Mouse (Mus musculus): ENCODE data around the gene Ggact. TPM values are rescaled to one million over a fixed set of nuclear protein-coding genes. Genes with fewer than 3 reads are reported as not detected.
A peak's percentile ranks its signal among the peaks of the same experiment; 100 is the strongest.

Gene Ggact
- polyA plus RNA-seq, 1 experiment from 2014 or later = 4.3 TPM

DNA sequence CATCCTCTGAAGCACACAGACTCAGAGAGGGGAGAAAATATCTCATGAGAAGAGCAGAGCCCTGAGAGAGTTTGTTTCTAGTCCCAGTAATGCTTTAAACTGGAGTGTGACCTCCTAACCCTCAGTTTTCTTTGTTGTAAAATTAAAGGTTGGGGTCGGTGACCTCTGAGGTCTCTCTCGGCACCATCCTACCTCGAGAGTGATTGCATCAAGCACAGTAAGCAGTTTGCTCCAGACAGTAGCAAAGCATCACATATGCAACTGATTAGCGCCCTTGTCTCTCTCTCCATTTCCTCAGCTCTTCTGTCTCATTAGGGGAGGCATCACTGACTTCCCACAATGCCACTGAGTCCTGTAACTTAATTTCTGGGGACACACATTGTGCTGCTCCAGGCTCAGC, 77.3 kb downstream of the Ggact start:
- Histone ChIP-seq H3K4me1 (replicated peaks) (peaks cover 14% of the 10 kb centered on the region), H3K27ac (peak overlapping the region; percentile 41; the same call in 1 of the 2 replicates), H3K9me3 (peaks cover 2% of the 10 kb centered on the region; the same call in 1 of the 2 replicates), H3K4me3 (no peak overlapping the region), H3K27me3 (ENCODE audit: insufficient read depth, poor library complexity, severe bottlenecking) (no peaks in the 10 kb centered on the region), H3K36me3 (no peaks in the 10 kb centered on the region)
- WGBS = 21% methylated on average over 4 of the region's 4 CpGs
- DNase-seq (ENCODE audit: low spot score) = peak; percentile 34

DNA sequence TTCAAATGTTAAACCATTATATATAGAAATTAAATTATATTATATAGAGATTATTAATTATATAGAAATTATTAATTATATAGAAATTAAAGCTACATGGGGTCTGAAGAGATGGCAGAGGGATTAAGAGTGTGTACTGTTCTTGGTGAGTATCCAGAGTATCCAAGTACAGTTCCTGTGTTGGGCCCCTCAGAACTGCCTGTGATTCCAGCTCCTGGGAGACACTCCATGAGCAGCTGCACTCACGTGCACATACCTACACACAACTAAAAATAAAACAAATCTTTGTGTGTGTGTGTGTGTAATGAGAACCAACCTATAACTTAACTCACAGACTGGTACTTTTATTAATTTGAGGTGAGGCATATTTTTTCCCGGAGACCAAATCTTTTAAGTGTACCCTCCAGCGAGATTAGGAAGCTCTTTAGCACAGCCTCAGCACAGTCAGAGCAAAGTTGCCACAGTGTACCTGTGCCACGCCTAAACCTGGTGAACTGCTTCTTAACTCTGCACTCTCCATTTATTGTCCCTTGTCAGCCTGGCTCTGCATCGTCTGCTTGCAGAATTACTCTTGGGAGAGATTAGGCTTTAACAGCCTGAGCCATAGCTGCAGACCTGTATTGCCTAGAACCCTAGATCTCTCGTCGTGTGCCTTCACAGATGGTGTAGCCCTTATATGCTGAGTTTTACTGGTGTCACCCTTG, 77.9 kb downstream of the Ggact start:
- 59% methylated on average over 7 of the region's 7 CpGs for WGBS
- no peaks in the 10 kb centered on the region for H3K36me3 ChIP-seq
- H3K4me3 ChIP-seq = no peak overlapping the region
- H3K27ac ChIP-seq = peak overlapping the region; percentile 41; the same call in 1 of the 2 replicates
- peaks cover 4% of the 10 kb centered on the region; the same call in 1 of the 2 replicates for H3K9me3 ChIP-seq
- peaks cover 14% of the 10 kb centered on the region for H3K4me1 ChIP-seq (replicated peaks)
- H3K27me3 ChIP-seq (ENCODE audit: insufficient read depth, poor library complexity, severe bottlenecking) = no peaks in the 10 kb centered on the region
- DNase-seq (ENCODE audit: low spot score) = no peak

DNA sequence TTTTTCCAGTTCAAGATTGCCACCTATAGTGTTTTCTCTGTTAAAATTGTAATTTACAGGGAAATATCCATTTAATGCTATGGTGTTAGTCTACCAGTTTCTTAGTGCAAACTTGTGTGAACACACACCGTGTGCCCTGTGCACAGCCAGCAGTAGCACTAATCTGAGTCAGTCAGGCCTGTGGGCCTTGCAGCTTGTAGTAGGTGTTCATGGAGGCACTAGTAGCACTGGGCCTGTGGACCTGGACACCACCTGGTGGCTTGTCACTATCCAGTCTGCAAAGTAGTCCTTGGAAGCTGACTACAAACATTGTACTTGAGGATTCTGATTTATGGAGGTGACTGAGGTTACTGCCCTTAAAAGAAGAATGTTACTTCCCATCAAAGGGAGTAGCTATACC, 78.8 kb downstream of the Ggact start:
- no peaks in the 10 kb centered on the region for H3K27me3 ChIP-seq (ENCODE audit: insufficient read depth, poor library complexity, severe bottlenecking)
- peaks cover 14% of the 10 kb centered on the region for H3K4me1 ChIP-seq (replicated peaks)
- H3K27ac ChIP-seq = no peak overlapping the region
- DNase-seq (ENCODE audit: low spot score) = no peak
- H3K9me3 ChIP-seq = peaks cover 4% of the 10 kb centered on the region; the same call in 1 of the 2 replicates
- WGBS = 90% methylated on average over 1 of the region's 1 CpGs
- no peaks in the 10 kb centered on the region for H3K36me3 ChIP-seq
- H3K4me3 ChIP-seq = no peak overlapping the region

- Histone ChIP-seq H3K4me1 (replicated peaks) (peaks cover 14% of the 10 kb centered on the region), H3K36me3 (no peaks in the 10 kb centered on the region), H3K27ac (no peak overlapping the region), H3K4me3 (no peak overlapping the region), H3K27me3 (ENCODE audit: insufficient read depth, poor library complexity, severe bottlenecking) (no peaks in the 10 kb centered on the region), H3K9me3 (peaks cover 4% of the 10 kb centered on the region; the same call in 1 of the 2 replicates)
- WGBS = 91% methylated on average over 3 of the region's 3 CpGs
- DNase-seq (ENCODE audit: low spot score) = no peak
Measured at GRCm38 (mm10) chr14:122833666-122834065, 79.9 kb downstream of the Ggact start.

DNA sequence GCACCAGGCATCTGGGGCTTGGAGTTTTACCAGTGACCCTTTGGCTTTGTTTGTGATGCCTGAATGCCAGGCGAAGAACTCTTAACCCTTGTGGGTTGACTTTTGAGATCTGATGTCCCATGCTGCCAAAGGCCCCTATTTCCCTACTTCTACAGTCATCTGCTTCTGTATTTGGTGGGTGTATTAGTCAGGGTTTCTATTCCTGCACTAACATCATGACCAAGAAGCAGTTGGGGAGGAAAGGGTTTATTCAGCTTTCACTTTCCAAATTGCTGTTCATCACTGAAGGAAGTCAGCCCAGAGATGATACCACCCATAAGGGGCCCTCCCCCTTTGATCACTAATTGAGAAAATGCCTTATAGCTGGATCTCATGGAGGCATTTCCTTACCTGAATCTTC, 83.1 kb downstream of the Ggact start:
- peaks cover 4% of the 10 kb centered on the region; the same call in 1 of the 2 replicates for H3K9me3 ChIP-seq
- no peak overlapping the region for H3K27ac ChIP-seq
- WGBS = 93% methylated on average over 1 of the region's 1 CpGs
- no peak for DNase-seq (ENCODE audit: low spot score)
- no peaks in the 10 kb centered on the region for H3K36me3 ChIP-seq
- H3K4me3 ChIP-seq = no peak overlapping the region
- no peaks in the 10 kb centered on the region for H3K4me1 ChIP-seq (replicated peaks)
- H3K27me3 ChIP-seq (ENCODE audit: insufficient read depth, poor library complexity, severe bottlenecking) = no peaks in the 10 kb centered on the region

DNA sequence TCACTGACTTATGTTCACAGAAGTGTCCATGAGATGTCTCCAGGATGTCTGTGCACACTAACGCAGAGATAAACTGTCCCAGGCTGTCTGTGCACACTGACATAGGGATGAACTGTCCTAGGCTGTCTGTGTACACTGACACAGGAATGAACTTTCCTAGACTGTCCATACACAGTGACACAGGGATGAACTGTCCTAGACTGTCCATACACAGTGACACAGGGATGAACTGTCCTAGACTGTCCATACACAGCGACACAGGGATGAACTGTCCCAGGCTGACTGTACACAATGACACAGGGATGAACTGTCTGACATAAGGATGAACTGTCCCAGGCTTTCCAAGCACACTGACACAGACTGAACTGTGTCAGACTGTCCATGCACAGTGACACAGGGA, 88.1 kb downstream of the Ggact start:
- Histone ChIP-seq H3K36me3 (no peaks in the 10 kb centered on the region), H3K4me3 (no peak overlapping the region), H3K27me3 (ENCODE audit: insufficient read depth, poor library complexity, severe bottlenecking) (no peaks in the 10 kb centered on the region), H3K27ac (no peak overlapping the region), H3K9me3 (no peaks in the 10 kb centered on the region), H3K4me1 (replicated peaks) (no peaks in the 10 kb centered on the region)
- WGBS = 96% methylated on average over 2 of the region's 2 CpGs
- DNase-seq (ENCODE audit: low spot score) = no peak

- Histone ChIP-seq H3K36me3 (no peaks in the 10 kb centered on the region), H3K4me3 (no peak overlapping the region), H3K4me1 (replicated peaks) (no peaks in the 10 kb centered on the region), H3K9me3 (no peaks in the 10 kb centered on the region), H3K27ac (no peak overlapping the region), H3K27me3 (ENCODE audit: insufficient read depth, poor library complexity, severe bottlenecking) (no peaks in the 10 kb centered on the region)
- DNase-seq (ENCODE audit: low spot score) = no peak
- 68% methylated on average over 2 of the region's 2 CpGs for WGBS
Measured at GRCm38 (mm10) chr14:122823791-122824190, 89.8 kb downstream of the Ggact start.

GRCm38 (mm10) chr14:122821002-122821401, 92.6 kb downstream of the Ggact start:
- DNase-seq (ENCODE audit: low spot score) = no peak

DNA sequence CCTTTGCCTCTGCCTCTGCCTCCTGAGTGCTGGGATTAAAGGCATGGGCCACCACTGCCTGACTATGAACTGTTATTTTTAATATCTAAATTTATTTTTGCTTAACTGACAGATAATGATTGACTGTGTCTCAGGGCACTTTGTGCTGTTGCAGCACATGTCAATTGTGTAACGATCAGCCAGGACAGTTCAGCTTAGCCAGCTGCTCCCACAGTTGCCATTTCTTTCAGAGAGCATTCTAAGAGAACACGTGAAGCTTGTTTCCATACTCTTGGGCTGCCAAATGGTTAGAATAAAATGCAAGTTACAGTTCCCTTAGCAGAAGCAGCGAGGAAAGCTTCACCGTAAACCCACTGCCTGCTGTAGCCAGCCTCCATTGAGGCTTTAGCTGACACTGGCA, 113.3 kb downstream of the Ggact start:
- 85% methylated on average over 4 of the region's 4 CpGs for WGBS
- H3K27ac ChIP-seq = no peak overlapping the region
- no peaks in the 10 kb centered on the region for H3K36me3 ChIP-seq
- 0 out of 2 replicates have a peak, but pooled peaks cover 8% of the 10 kb centered on the region for H3K4me1 ChIP-seq (replicated peaks)
- H3K27me3 ChIP-seq (ENCODE audit: insufficient read depth, poor library complexity, severe bottlenecking) = no peaks in the 10 kb centered on the region
- no peak for DNase-seq (ENCODE audit: low spot score)
- H3K9me3 ChIP-seq = no peaks in the 10 kb centered on the region
- no peak overlapping the region for H3K4me3 ChIP-seq

More at GRCm38 (mm10) chr14:122821002-122821401, 92.6 kb downstream of the Ggact start:
- Histone ChIP-seq H3K9me3 (no peaks in the 10 kb centered on the region), H3K36me3 (no peaks in the 10 kb centered on the region), H3K4me1 (replicated peaks) (no peaks in the 10 kb centered on the region), H3K4me3 (no peak overlapping the region), H3K27ac (no peak overlapping the region), H3K27me3 (ENCODE audit: insufficient read depth, poor library complexity, severe bottlenecking) (no peaks in the 10 kb centered on the region)
- WGBS = 86% methylated on average over 3 of the region's 3 CpGs

GRCm38 (mm10) chr14:122793368-122793767, 120.2 kb downstream of the Ggact start:
- Histone ChIP-seq H3K9me3 (no peaks in the 10 kb centered on the region), H3K4me3 (no peak overlapping the region), H3K4me1 (replicated peaks) (0 out of 2 replicates have a peak, but pooled peaks cover 10% of the 10 kb centered on the region), H3K27ac (no peak overlapping the region), H3K36me3 (no peaks in the 10 kb centered on the region), H3K27me3 (ENCODE audit: insufficient read depth, poor library complexity, severe bottlenecking) (no peaks in the 10 kb centered on the region)
- 89% methylated on average over 4 of the region's 4 CpGs for WGBS
- DNase-seq (ENCODE audit: low spot score) = no peak

- 82% methylated on average over 7 of the region's 7 CpGs for WGBS
- no peak for DNase-seq (ENCODE audit: low spot score)
- Histone ChIP-seq H3K27ac (no peak overlapping the region), H3K4me3 (no peak overlapping the region), H3K27me3 (ENCODE audit: insufficient read depth, poor library complexity, severe bottlenecking) (no peaks in the 10 kb centered on the region), H3K9me3 (no peaks in the 10 kb centered on the region), H3K4me1 (replicated peaks) (0 out of 2 replicates have a peak, but pooled peaks cover 4% of the 10 kb centered on the region), H3K36me3 (no peaks in the 10 kb centered on the region)
Measured at GRCm38 (mm10) chr14:122790111-122790510, 123.4 kb downstream of the Ggact start.

DNA sequence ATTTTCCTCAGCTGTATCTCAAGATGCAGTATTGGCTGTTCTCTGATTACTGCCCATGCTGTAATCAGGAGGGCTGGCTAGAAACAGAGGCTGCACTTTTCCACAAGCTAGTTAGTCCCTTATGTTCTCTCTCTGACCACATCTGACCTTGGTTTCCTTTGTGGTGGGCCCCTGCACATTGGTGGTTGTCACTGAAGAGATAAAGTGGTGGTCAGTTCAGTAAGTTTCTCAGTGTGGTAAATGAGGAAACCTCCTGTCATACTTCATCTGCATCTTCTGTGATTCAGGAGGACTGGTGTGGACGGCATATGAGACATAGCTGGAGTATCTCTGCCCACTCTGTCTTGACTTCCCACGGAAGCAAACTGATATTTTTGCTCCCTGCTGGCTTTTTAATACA, 125.4 kb downstream of the Ggact start:
- Histone ChIP-seq H3K9me3 (no peaks in the 10 kb centered on the region), H3K36me3 (no peaks in the 10 kb centered on the region), H3K4me3 (no peak overlapping the region), H3K27ac (no peak overlapping the region), H3K4me1 (replicated peaks) (no peaks in the 10 kb centered on the region), H3K27me3 (ENCODE audit: insufficient read depth, poor library complexity, severe bottlenecking) (no peaks in the 10 kb centered on the region)
- 69% methylated on average over 2 of the region's 2 CpGs for WGBS
- no peak for DNase-seq (ENCODE audit: low spot score)

DNA sequence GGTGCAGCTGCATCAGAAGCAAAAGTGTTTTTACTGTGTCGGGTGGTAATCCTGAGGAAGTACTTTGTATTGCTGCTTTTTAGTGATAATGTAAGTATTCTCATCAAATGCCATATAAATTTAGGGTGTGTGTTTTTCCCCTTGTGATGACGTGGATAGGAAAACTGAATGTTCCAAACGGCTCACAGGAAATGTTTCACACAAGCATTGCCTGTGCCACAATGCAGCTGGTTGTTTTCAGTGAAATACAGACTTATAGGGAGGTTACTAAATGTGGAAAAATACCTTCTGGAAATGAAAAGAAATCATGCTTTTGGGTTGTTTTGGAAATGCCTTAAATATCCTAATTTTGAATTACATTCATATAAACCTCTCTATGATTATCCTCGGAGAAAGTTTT, 128.9 kb downstream of the Ggact start:
- no peak for DNase-seq (ENCODE audit: low spot score)
- no peak overlapping the region for H3K27ac ChIP-seq
- no peak overlapping the region for H3K4me3 ChIP-seq
- H3K4me1 ChIP-seq (replicated peaks) = no peaks in the 10 kb centered on the region
- no peaks in the 10 kb centered on the region for H3K9me3 ChIP-seq
- WGBS = 84% methylated on average over 4 of the region's 4 CpGs
- no peaks in the 10 kb centered on the region for H3K36me3 ChIP-seq
- H3K27me3 ChIP-seq (ENCODE audit: insufficient read depth, poor library complexity, severe bottlenecking) = no peaks in the 10 kb centered on the region

Measured in hindbrain, embryonic 10.5 days (tissue).